Mouse (Mus musculus) lung, embryonic 14.5 days (tissue): ENCODE measurements around the gene Hlf. TPM values are rescaled to one million over a fixed set of nuclear protein-coding genes. Genes with fewer than 3 reads are reported as not detected.

Source experiments
- ATAC-seq: fragments of 200-750 bp; cut with Nextera tagmentation; 2 replicates; pipeline ENCODE4 v1.8.0; 2017; ENCODE audit warnings: mild to moderate bottlenecking, moderate TSS enrichment, moderate library complexity; ENCODE audit not compliant: insufficient read depth
- DNase-seq: peaks from one replicate; pipeline ENCODE4 v3.0.0-alpha.2; 2015
- H3K27ac ChIP-seq: fragments of 300-500 bp; sonication (generic); 2 replicates; pipeline ENCODE4 v1.5.1; 2014; ENCODE audit warnings: low read depth, mild to moderate bottlenecking, moderate library complexity
- H3K27me3 ChIP-seq: fragments of 300-500 bp; sonication (generic); 2 replicates; pipeline ENCODE4 v1.6.1; 2014; ENCODE audit warnings: low read length, control low read depth; ENCODE audit not compliant: insufficient read depth
- H3K36me3 ChIP-seq: fragments of 300-500 bp; sonication (generic); 2 replicates; pipeline ENCODE4 v1.6.1; 2014; ENCODE audit warnings: control low read depth; ENCODE audit not compliant: insufficient read depth
- H3K4me1 ChIP-seq: fragments of 300-500 bp; sonication (generic); 2 replicates; pipeline ENCODE4 v1.6.1; 2014; ENCODE audit warnings: antibody characterized with exemption, control low read depth; ENCODE audit not compliant: insufficient read depth
- H3K4me2 ChIP-seq: fragments of 300-500 bp; sonication (generic); 2 replicates; pipeline ENCODE4 v1.6.1; 2014; ENCODE audit warnings: mild to moderate bottlenecking
- H3K4me3 ChIP-seq: fragments of 300-500 bp; sonication (generic); 2 replicates; pipeline ENCODE4 v1.5.1; 2014; ENCODE audit warnings: low read depth, low read length
- H3K9ac ChIP-seq: fragments of 300-500 bp; sonication (generic); 2 replicates; pipeline ENCODE4 v1.6.1; 2014
- H3K9me3 ChIP-seq: fragments of 300-500 bp; sonication (generic); 2 replicates; pipeline ENCODE4 v1.6.1; 2016; ENCODE audit warnings: low read depth, low read length, control low read depth
- CTCF ChIP-seq: IDR thresholded peaks from 2 replicates; pipeline ENCODE4 v1.5.1; 2016; ENCODE audit warnings: antibody characterized with exemption, low read depth
- WGBS: fragments of 180-500 bp; shearing (Covaris S2); extraction: QIAGEN DNeasy Blood & Tissue Kit; methylation state at CpG from one replicate; pipeline ENCODE4 v1.1.7; 2014; 5-methylcytosine and 5-hydroxymethylcytosine counted together
- polyA plus RNA-seq: library from polyadenylated mRNA; unstranded; fragments of >200 nt; fragmentation: Nextera tagmentation; extraction: Ambion mirVana; gene quantifications from 2 replicates; pipeline ENCODE4 v1.2.1, GENCODE M21; 2014

Gene Hlf
- polyA plus RNA-seq, 1 experiment from 2014 or later = 3.6 TPM

DNA sequence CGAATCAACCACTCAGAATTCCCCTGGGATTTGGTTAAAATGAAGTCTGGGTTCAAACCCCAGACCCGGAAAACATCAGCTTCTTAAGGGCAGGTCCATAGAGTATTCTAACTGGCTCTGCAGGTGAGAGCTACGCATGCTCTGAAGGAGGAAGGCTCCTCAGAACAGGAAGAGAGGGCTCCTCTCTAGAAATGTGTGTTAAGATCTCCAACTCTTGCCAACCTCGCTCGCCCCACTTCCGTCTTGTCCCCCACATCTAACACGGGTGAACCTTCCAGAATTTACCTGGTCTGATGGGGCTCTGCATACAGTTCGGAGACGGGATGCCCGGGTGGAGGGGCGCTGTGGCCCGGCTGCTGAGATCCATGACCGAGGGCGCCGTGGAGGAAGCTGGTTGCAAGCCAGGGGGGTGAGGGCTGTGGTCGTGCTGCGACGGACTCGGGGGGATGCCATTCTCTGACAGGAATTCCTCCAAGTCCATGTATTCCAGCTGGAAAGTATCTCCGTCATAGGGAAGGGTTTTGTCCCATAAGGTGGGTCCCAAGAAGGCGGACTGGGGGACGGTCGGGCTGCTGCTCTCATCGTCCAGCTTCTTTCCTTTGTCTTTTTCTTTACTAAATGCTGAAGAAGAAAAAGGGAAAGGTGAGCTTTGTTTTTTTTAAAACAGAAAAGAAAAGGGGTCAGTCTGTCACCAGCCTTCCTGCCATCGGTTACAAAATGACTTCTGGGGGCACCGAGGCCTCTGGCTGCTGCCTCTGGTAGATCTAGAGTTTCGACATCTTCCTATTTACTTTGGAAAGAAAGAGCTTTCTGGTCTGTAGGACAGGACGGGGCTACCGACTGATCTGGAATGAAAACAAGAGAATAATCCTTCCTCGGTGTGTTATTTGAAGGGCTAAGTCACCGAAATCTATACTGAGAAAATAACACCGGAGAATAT lies 2.9 kb downstream of the Hlf start:
- H3K4me3 ChIP-seq = peak overlapping the region; percentile 42
- peak overlapping the region; percentile 67 for H3K4me2 ChIP-seq
- H3K9ac ChIP-seq = 0 out of 2 replicates have a peak overlapping the region, but pooled peaks have one; percentile 0
- no peak overlapping the region for H3K27ac ChIP-seq
- TF ChIP-seq CTCF = no peak
- ATAC-seq = no peak
- H3K36me3 ChIP-seq = no peaks in the 10 kb centered on the region
- peaks cover 5% of the 10 kb centered on the region; the same call in 1 of the 2 replicates for H3K4me1 ChIP-seq
- no peak for DNase-seq
- peaks cover 10% of the 10 kb centered on the region; the same call in 1 of the 2 replicates for H3K27me3 ChIP-seq
- WGBS = 49% methylated on average over 32 of the region's 32 CpGs
- no peaks in the 10 kb centered on the region for H3K9me3 ChIP-seq

DNA sequence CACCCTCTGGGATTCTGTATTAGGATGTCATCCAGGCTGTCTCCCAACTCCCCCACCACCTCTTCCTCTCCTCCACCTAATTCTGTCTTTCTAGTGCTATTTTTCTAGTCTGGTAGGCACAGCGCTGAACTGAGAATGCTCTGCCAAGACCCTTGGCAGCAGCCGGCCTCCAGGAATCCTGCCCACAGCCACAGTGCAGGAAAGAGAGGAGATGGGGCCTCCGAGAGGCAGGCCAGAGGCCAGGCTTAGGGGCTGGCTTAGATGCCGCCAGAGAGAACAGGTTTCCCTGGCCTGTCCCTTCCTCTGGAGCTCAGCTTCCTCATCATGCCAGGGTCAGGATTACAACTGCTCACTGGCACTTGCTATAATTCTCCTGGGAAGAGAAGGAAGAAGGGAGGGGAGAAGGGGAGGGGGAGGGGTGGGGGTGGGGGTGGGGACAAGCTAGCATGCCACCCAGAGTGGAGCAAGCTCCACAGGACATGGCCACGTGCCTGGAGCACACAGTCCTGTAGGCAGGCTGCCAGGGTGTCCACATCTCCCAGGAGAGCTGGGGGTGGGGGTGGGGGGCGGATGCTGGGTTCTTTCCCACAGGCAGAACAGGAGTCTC lies 8.6 kb downstream of the Hlf start:
- Histone ChIP-seq H3K27me3 (no peaks in the 10 kb centered on the region), H3K36me3 (no peaks in the 10 kb centered on the region), H3K9me3 (no peaks in the 10 kb centered on the region), H3K9ac (0 out of 2 replicates have a peak overlapping the region, but pooled peaks have one; percentile 32), H3K4me2 (peak overlapping the region; percentile 44), H3K27ac (peak overlapping the region; percentile 68; the same call in 1 of the 2 replicates), H3K4me1 (peaks cover 13% of the 10 kb centered on the region), H3K4me3 (no peak overlapping the region)
- 5% methylated on average over 6 of the region's 6 CpGs for whole genome bisulfite sequencing
- no peak for TF ChIP-seq CTCF
- DNase-seq (peak; percentile 82), ATAC-seq (peak; percentile 89)

DNA sequence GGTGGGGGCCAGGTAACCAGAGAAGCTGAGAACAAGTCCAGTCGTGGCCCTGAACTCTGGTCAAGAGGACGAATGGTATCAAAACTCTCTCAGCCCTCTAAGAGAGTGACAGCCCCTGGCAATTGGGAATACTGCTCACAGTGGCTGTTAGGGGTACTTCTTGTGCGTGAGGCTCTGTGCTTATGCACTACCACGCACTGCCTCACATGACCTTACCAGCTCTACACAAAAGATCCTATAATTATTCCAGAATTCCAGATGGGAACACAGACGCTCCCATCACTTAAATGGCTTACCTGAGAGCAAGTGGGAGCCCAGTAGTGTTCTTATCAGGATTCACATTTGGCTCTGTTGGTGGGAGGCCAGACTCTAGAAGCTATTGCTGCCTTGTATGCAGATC lies 9.6 kb downstream of the Hlf start:
- Histone ChIP-seq H3K9me3 (no peaks in the 10 kb centered on the region), H3K9ac (no peak overlapping the region), H3K4me2 (no peak overlapping the region), H3K27me3 (no peaks in the 10 kb centered on the region), H3K36me3 (no peaks in the 10 kb centered on the region), H3K27ac (no peak overlapping the region), H3K4me1 (peaks cover 13% of the 10 kb centered on the region), H3K4me3 (no peak overlapping the region)
- 40% methylated on average over 5 of the region's 5 CpGs for WGBS
- TF ChIP-seq CTCF = peak; percentile 61
- DNase-seq (peak; percentile 59), ATAC-seq (peak; percentile 37; the same call in 1 of the 2 replicates)

DNA sequence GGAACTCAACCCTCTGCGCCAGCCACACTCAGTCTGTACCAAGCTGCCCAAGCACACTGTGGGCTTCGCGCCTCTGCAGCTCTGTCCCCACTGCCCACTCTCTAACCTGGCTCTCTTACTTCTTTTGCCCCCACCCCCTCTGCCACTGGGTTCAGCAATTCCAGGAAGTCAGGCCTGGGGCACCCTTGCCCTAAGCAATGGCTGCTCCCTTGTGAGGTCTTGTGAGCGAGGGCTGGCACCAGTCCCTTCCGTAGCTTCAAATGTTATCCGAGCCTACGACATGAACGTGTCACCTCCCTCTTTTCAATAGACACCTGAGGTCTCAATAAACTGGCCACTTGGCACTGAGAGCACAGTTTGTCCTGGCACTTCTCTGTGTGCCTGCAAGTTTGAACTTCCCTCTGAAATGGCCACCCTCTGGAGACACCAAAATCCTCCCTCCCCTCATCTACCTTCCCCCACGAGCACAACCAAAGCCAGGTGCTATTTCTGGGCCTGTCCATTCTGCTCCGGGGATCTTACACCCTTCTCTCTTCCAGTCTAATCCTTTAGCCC lies 10.5 kb downstream of the Hlf start:
- 78% methylated on average over 10 of the region's 10 CpGs for WGBS
- H3K4me1 ChIP-seq = peaks cover 13% of the 10 kb centered on the region

DNA sequence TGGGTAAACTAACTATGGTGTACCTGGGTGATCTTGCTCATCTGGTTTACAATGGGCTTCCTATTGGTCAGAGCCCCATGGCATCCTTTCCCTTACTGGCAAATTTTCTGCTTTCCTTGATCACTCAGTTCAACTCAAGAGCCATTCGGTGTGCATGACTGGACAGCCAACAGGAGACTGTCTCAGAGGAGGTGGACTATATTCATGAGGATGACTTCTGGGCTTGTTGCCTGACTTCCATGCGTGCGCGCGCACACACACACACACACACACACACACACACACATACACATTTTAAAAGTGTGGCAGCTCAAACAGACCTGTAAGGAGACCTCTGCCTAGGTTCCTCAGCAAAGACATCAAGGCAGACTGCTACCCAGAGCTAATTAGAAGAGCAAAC lies 12.7 kb downstream of the Hlf start:
- Histone ChIP-seq H3K4me3 (no peak overlapping the region), H3K27me3 (no peaks in the 10 kb centered on the region), H3K27ac (no peak overlapping the region), H3K4me2 (no peak overlapping the region), H3K36me3 (no peaks in the 10 kb centered on the region), H3K4me1 (peaks cover 13% of the 10 kb centered on the region), H3K9me3 (no peaks in the 10 kb centered on the region), H3K9ac (no peak overlapping the region)
- ATAC-seq (no peak), DNase-seq (no peak)
- 88% methylated on average over 5 of the region's 5 CpGs for WGBS
- no peak for TF ChIP-seq CTCF

More for the DNA sequence above, 10.5 kb downstream of the Hlf start:
- no peak overlapping the region for H3K4me3 ChIP-seq
- no peak overlapping the region for H3K27ac ChIP-seq
- ATAC-seq (no peak), DNase-seq (no peak)
- no peak for TF ChIP-seq CTCF
- H3K36me3 ChIP-seq = no peaks in the 10 kb centered on the region
- H3K27me3 ChIP-seq = no peaks in the 10 kb centered on the region
- H3K9ac ChIP-seq = no peak overlapping the region
- H3K4me2 ChIP-seq = no peak overlapping the region
- no peaks in the 10 kb centered on the region for H3K9me3 ChIP-seq

DNA sequence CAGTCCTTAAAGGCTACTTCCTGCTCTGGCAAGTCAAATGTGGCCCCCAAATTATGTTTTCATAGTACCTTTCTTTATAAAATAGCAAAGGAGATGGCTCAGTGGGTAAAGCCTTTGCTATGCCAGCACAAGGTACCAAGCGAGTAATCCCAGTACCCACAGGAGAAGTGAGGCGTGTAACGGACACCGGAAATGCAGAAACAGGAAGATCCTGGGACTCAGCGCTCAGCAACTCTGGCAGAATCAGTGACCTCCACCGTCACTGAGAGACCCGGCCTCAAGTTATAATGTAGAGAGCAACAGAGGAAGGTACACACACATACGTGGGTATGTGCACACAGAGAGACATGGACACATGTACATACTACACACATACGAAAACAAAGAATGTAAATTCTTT lies 14.3 kb downstream of the Hlf start:
- H3K4me1 ChIP-seq = 0 out of 2 replicates have a peak, but pooled peaks cover 4% of the 10 kb centered on the region
- H3K27ac ChIP-seq = no peak overlapping the region
- H3K27me3 ChIP-seq = no peaks in the 10 kb centered on the region
- no peak overlapping the region for H3K9ac ChIP-seq
- H3K4me2 ChIP-seq = no peak overlapping the region
- H3K4me3 ChIP-seq = no peak overlapping the region
- ATAC-seq = no peak
- H3K36me3 ChIP-seq = no peaks in the 10 kb centered on the region
- no peak for TF ChIP-seq CTCF
- WGBS = 85% methylated on average over 9 of the region's 9 CpGs
- no peak for DNase-seq
- H3K9me3 ChIP-seq = no peaks in the 10 kb centered on the region
